In genomic region chr6:72383952-72384351, GRCm38 (mm10) we compare ENCODE assay signal across 25 mouse cellular contexts. TPM values are rescaled to one million over a fixed set of nuclear protein-coding genes. Genes with fewer than 3 reads are reported as not detected.
A peak's percentile ranks its signal among the peaks of the same experiment; 100 is the strongest.
DNase-seq lines count a peak whose midpoint lies in the region; ATAC-seq and TF ChIP-seq lines count a peak whose summit lies in the region.
"Had no signal": no experiment of that assay in that cellular context is flagged by ENCODE, and none has a peak within 500 bp of the region (broad histone marks: within the 10 kb centered on the region; RNA-seq: fewer than 3 reads in every experiment).

No protein-coding gene starts in this region.

- no peak overlapping the region for H3K4me3 ChIP-seq in stomach, embryonic 14.5 days (ENCODE audit: low read depth, low read length)
- H3K4me3 ChIP-seq in stomach, postnatal 0 days (ENCODE audit: low read depth, low read length), result no peak overlapping the region
- peak overlapping the region; percentile 20 for H3K4me3 ChIP-seq in erythroblast, embryonic 14.5 days (replicated peaks)
- H3K4me3 ChIP-seq in liver, embryonic 15.5 days (replicated peaks), result peak overlapping the region; percentile 9; the same call in 1 of the 2 replicates
- no peak overlapping the region for H3K4me3 ChIP-seq in forebrain, embryonic 16.5 days (replicated peaks; ENCODE audit: low read length)
- H3K4me3 ChIP-seq: embryonic facial prominence, embryonic 10.5 days; heart, adult 2 months; hindbrain, embryonic 10.5 days; left cerebral cortex, adult 2 months; limb, embryonic 10.5 days; midbrain, embryonic 13.5 days; neural tube, embryonic 12.5 days had no signal

- no peak for TF ChIP-seq CTCF in stomach, postnatal 0 days (IDR thresholded peaks at IDR 0.05; ENCODE audit: low read depth)

- H3K27ac ChIP-seq in stomach, embryonic 14.5 days (ENCODE audit: low read length), result no peak overlapping the region
- H3K27ac ChIP-seq in stomach, postnatal 0 days (replicated peaks), result no peak overlapping the region
- H3K27ac ChIP-seq in liver, embryonic 15.5 days (replicated peaks), result peak overlapping the region; percentile 91
- H3K27ac ChIP-seq in forebrain, embryonic 16.5 days (ENCODE audit: low read length), result no peak overlapping the region
- H3K27ac ChIP-seq: embryonic facial prominence, embryonic 10.5 days; heart, adult 2 months; hindbrain, embryonic 10.5 days; left cerebral cortex, adult 2 months; midbrain, embryonic 13.5 days; neural tube, embryonic 12.5 days had no signal

- no peaks in the 10 kb centered on the region for H3K9me3 ChIP-seq in stomach, embryonic 14.5 days (ENCODE audit: control insufficient read depth, low read depth, low read length)
- H3K9me3 ChIP-seq in stomach, postnatal 0 days (ENCODE audit: control insufficient read depth, low read length), result no peaks in the 10 kb centered on the region
- no peaks in the 10 kb centered on the region for H3K9me3 ChIP-seq in erythroblast, embryonic 14.5 days (ENCODE audit: control insufficient read depth, low read length)
- no peaks in the 10 kb centered on the region for H3K9me3 ChIP-seq in liver, embryonic 15.5 days (replicated peaks)
- H3K9me3 ChIP-seq in forebrain, embryonic 16.5 days (ENCODE audit: control insufficient read depth, low read length), result no peaks in the 10 kb centered on the region
- H3K9me3 ChIP-seq: embryonic facial prominence, embryonic 10.5 days; hindbrain, embryonic 10.5 days; limb, embryonic 10.5 days; midbrain, embryonic 13.5 days; neural tube, embryonic 12.5 days had no signal

- H3K36me3 ChIP-seq in stomach, embryonic 14.5 days (ENCODE audit: control insufficient read depth, insufficient read depth, low read length), result peaks cover 12% of the 10 kb centered on the region; the same call in 1 of the 2 replicates
- H3K36me3 ChIP-seq in stomach, postnatal 0 days (ENCODE audit: control insufficient read depth, insufficient read depth, low read length), result peaks cover 6% of the 10 kb centered on the region; the same call in 1 of the 2 replicates
- peaks cover 67% of the 10 kb centered on the region for H3K36me3 ChIP-seq in erythroblast, embryonic 14.5 days (ENCODE audit: control insufficient read depth)
- peaks cover 43% of the 10 kb centered on the region for H3K36me3 ChIP-seq in liver, embryonic 15.5 days (replicated peaks)
- H3K36me3 ChIP-seq in forebrain, embryonic 16.5 days (ENCODE audit: control insufficient read depth, insufficient read depth), result no peaks in the 10 kb centered on the region
- H3K36me3 ChIP-seq: hindbrain, embryonic 10.5 days; midbrain, embryonic 13.5 days; neural tube, embryonic 12.5 days had no signal

- WGBS in stomach, embryonic 14.5 days, result 91% methylated on average over 7 of the region's 7 CpGs
- WGBS in stomach, postnatal 0 days, result 89% methylated on average over 7 of the region's 7 CpGs
- 22% methylated on average over 7 of the region's 7 CpGs for WGBS in liver, embryonic 15.5 days (ENCODE audit: insufficient replicate concordance)
- WGBS in forebrain, embryonic 16.5 days, result 94% methylated on average over 7 of the region's 7 CpGs

- no peak overlapping the region for H3K4me2 ChIP-seq in stomach, embryonic 14.5 days (replicated peaks; ENCODE audit: low read depth, low read length)
- no peak overlapping the region for H3K4me2 ChIP-seq in stomach, postnatal 0 days (replicated peaks; ENCODE audit: low read depth)
- H3K4me2 ChIP-seq in liver, embryonic 15.5 days, result peak overlapping the region; percentile 51
- no peak overlapping the region for H3K4me2 ChIP-seq in forebrain, embryonic 16.5 days (ENCODE audit: low read length)
- H3K4me2 ChIP-seq: midbrain, embryonic 13.5 days; neural tube, embryonic 12.5 days had no signal

- no peak for DNase-seq in stomach, postnatal 0 days (ENCODE audit: low spot score)
- DNase-seq in cerebellum, adult 9-11 months, result no peak
- DNase-seq in heart, postnatal 36 days, result no peak
- DNase-seq: cerebellum, adult 18-20 months; gastrocnemius, postnatal 25 days; heart, adult 2 months; kidney, adult 8-10 months; kidney, postnatal 25 days; lung, adult 18-20 months; lung, postnatal 4 days; right cerebral cortex, adult 18-20 months; thymus, postnatal 36 days had no signal

- H3K9ac ChIP-seq in stomach, embryonic 14.5 days (replicated peaks; ENCODE audit: low read depth, low read length), result no peak overlapping the region
- H3K9ac ChIP-seq in stomach, postnatal 0 days (ENCODE audit: low read length), result no peak overlapping the region
- H3K9ac ChIP-seq in liver, embryonic 15.5 days, result peak overlapping the region; percentile 35; the same call in 1 of the 2 replicates
- H3K9ac ChIP-seq in forebrain, embryonic 16.5 days (replicated peaks; ENCODE audit: low read depth, low read length), result no peak overlapping the region
- H3K9ac ChIP-seq: midbrain, embryonic 13.5 days; neural tube, embryonic 12.5 days had no signal

- peaks cover 8% of the 10 kb centered on the region; the same call in 1 of the 2 replicates for H3K4me1 ChIP-seq in stomach, embryonic 14.5 days (ENCODE audit: control insufficient read depth, insufficient read depth, low read length)
- H3K4me1 ChIP-seq in stomach, postnatal 0 days (replicated peaks; ENCODE audit: control insufficient read depth, insufficient read depth), result peaks cover 5% of the 10 kb centered on the region; the same call in 1 of the 2 replicates
- H3K4me1 ChIP-seq in erythroblast, embryonic 14.5 days (ENCODE audit: control insufficient read depth), result peaks cover 95% of the 10 kb centered on the region
- H3K4me1 ChIP-seq in liver, embryonic 15.5 days (replicated peaks), result peaks cover 90% of the 10 kb centered on the region
- no peaks in the 10 kb centered on the region; the same call in 1 of the 2 replicates for H3K4me1 ChIP-seq in forebrain, embryonic 16.5 days (replicated peaks; ENCODE audit: control insufficient read depth, insufficient read depth, low read length)

- no peaks in the 10 kb centered on the region for H3K27me3 ChIP-seq in stomach, embryonic 14.5 days (ENCODE audit: control insufficient read depth, insufficient read depth, low read length)
- no peaks in the 10 kb centered on the region for H3K27me3 ChIP-seq in stomach, postnatal 0 days (ENCODE audit: control insufficient read depth, insufficient read depth, low read length)
- no peaks in the 10 kb centered on the region for H3K27me3 ChIP-seq in erythroblast, embryonic 14.5 days (ENCODE audit: control insufficient read depth)
- H3K27me3 ChIP-seq in liver, embryonic 15.5 days, result no peaks in the 10 kb centered on the region
- H3K27me3 ChIP-seq in forebrain, embryonic 16.5 days (replicated peaks; ENCODE audit: control insufficient read depth, insufficient read depth, low read length), result peaks cover 19% of the 10 kb centered on the region

- TF ChIP-seq EP300 in stomach, postnatal 0 days (optimal IDR thresholded peaks at IDR 0.05), result no peak

- intact Hi-C loops in heart, postnatal 36 days (cut with DNase I), result no loop called here

- ATAC-seq in stomach, embryonic 14.5 days (ENCODE audit: insufficient number of reproducible peaks, insufficient read depth, low FRiP score, low read depth), result peak; percentile 33; the same call in 1 of the 2 replicates
- ATAC-seq in stomach, postnatal 0 days (ENCODE audit: low FRiP score, low TSS enrichment), result no peak
- ATAC-seq in liver, embryonic 15.5 days (ENCODE audit: insufficient read depth), result peak; percentile 81
- ATAC-seq in forebrain, embryonic 16.5 days, result no peak
- ATAC-seq in cerebellum, adult (ENCODE audit: insufficient number of reproducible peaks, low FRiP score, low TSS enrichment), result no peak
- ATAC-seq: forebrain, embryonic 14.5 days; inflammation-experienced regulatory T-cells, adult 6 months; midbrain, embryonic 13.5 days had no signal

RNA-seq across cellular contexts. Expression of gene Vamp5, which starts 3.7 kb away (rescaled TPM):
- 22.6 and 26.3 TPM in 2 replicates for polyA plus RNA-seq in stomach, embryonic 14.5 days (2014; fragmentation: Nextera tagmentation; extraction: Ambion mirVana)
- 20.2 and 22.2 TPM in 2 replicates for polyA plus RNA-seq in stomach, postnatal 0 days (2015; fragmentation: Nextera tagmentation; extraction: Ambion mirVana)
- 6.0 and 6.1 TPM in 2 replicates for polyA plus RNA-seq in erythroblast, embryonic 14.5 days (2012)
- 66.2 and 67.1 TPM in 2 replicates for polyA plus RNA-seq in liver, embryonic 15.5 days (2015; fragmentation: Nextera tagmentation; extraction: Ambion mirVana)
- polyA plus RNA-seq in forebrain, embryonic 16.5 days (2015; fragmentation: Nextera tagmentation; extraction: Ambion mirVana), result 10.5 and 12.6 TPM in 2 replicates
- total RNA-seq in heart, postnatal 36 days (2021), result 10 to 100 TPM; 67.4 to 72.6 TPM

RNA-seq across cellular contexts. Expression of gene Vamp8, which starts 6.6 kb away (rescaled TPM):
- 194 and 206 TPM in 2 replicates for polyA plus RNA-seq in stomach, embryonic 14.5 days (2014; fragmentation: Nextera tagmentation; extraction: Ambion mirVana)
- polyA plus RNA-seq in stomach, postnatal 0 days (2015; fragmentation: Nextera tagmentation; extraction: Ambion mirVana), result 368 and 396 TPM in 2 replicates
- polyA plus RNA-seq in erythroblast, embryonic 14.5 days (2012), result 22.8 and 33.5 TPM in 2 replicates
- 239 and 242 TPM in 2 replicates for polyA plus RNA-seq in liver, embryonic 15.5 days (2015; fragmentation: Nextera tagmentation; extraction: Ambion mirVana)
- 14.4 and 14.6 TPM in 2 replicates for polyA plus RNA-seq in forebrain, embryonic 16.5 days (2015; fragmentation: Nextera tagmentation; extraction: Ambion mirVana)
- total RNA-seq in heart, postnatal 36 days (2021), result 10 to 100 TPM; 75.7 to 81.5 TPM

RNA-seq across cellular contexts. Expression of gene Rnf181, which starts 17.2 kb away (rescaled TPM):
- polyA plus RNA-seq in stomach, embryonic 14.5 days (2014; fragmentation: Nextera tagmentation; extraction: Ambion mirVana), result 106 and 109 TPM in 2 replicates
- polyA plus RNA-seq in stomach, postnatal 0 days (2015; fragmentation: Nextera tagmentation; extraction: Ambion mirVana), result 136 and 137 TPM in 2 replicates
- 14.4 and 15.6 TPM in 2 replicates for polyA plus RNA-seq in erythroblast, embryonic 14.5 days (2012)
- 82.5 and 88.5 TPM in 2 replicates for polyA plus RNA-seq in liver, embryonic 15.5 days (2015; fragmentation: Nextera tagmentation; extraction: Ambion mirVana)
- 127 and 139 TPM in 2 replicates for polyA plus RNA-seq in forebrain, embryonic 16.5 days (2015; fragmentation: Nextera tagmentation; extraction: Ambion mirVana)
- 10 to 100 TPM; 42.8 to 47.6 TPM for total RNA-seq in heart, postnatal 36 days (2021)

RNA-seq across cellular contexts. Expression of gene Tmem150a, which starts 28.7 kb away (rescaled TPM):
- 13.8 and 15.3 TPM in 2 replicates for polyA plus RNA-seq in stomach, embryonic 14.5 days (2014; fragmentation: Nextera tagmentation; extraction: Ambion mirVana)
- polyA plus RNA-seq in stomach, postnatal 0 days (2015; fragmentation: Nextera tagmentation; extraction: Ambion mirVana), result 7.7 and 8.4 TPM in 2 replicates
- 0.32 and 0.44 TPM in 2 replicates for polyA plus RNA-seq in erythroblast, embryonic 14.5 days (2012)
- 52.0 and 62.6 TPM in 2 replicates for polyA plus RNA-seq in liver, embryonic 15.5 days (2015; fragmentation: Nextera tagmentation; extraction: Ambion mirVana)
- 17.9 and 21.0 TPM in 2 replicates for polyA plus RNA-seq in forebrain, embryonic 16.5 days (2015; fragmentation: Nextera tagmentation; extraction: Ambion mirVana)
- 10 to 100 TPM; 19.3 to 22.6 TPM for total RNA-seq in heart, postnatal 36 days (2021)

RNA-seq across cellular contexts. Expression of gene Ggcx, which starts 30.2 kb away (rescaled TPM):
- polyA plus RNA-seq in stomach, embryonic 14.5 days (2014; fragmentation: Nextera tagmentation; extraction: Ambion mirVana), result 23.2 TPM in 2 replicates
- polyA plus RNA-seq in stomach, postnatal 0 days (2015; fragmentation: Nextera tagmentation; extraction: Ambion mirVana), result 10.7 and 10.8 TPM in 2 replicates
- 0.08 and 0.09 TPM in 2 replicates for polyA plus RNA-seq in erythroblast, embryonic 14.5 days (2012)
- polyA plus RNA-seq in liver, embryonic 15.5 days (2015; fragmentation: Nextera tagmentation; extraction: Ambion mirVana), result 27.5 and 29.8 TPM in 2 replicates
- 16.4 and 17.2 TPM in 2 replicates for polyA plus RNA-seq in forebrain, embryonic 16.5 days (2015; fragmentation: Nextera tagmentation; extraction: Ambion mirVana)
- 10 to 100 TPM; 31.1 to 31.7 TPM for total RNA-seq in heart, postnatal 36 days (2021)

Comparison
In these comparisons a context has a peak if more than half of its experiments do, and no peak if none do; other contexts are left out.
1. ATAC-seq: peak in stomach, embryonic 14.5 days (single experiment) and liver, embryonic 15.5 days (single experiment); none in stomach, postnatal 0 days (single experiment), forebrain, embryonic 16.5 days (single experiment) and cerebellum, adult (single experiment).
2. H3K4me3 ChIP-seq: peak in erythroblast, embryonic 14.5 days (single experiment) and liver, embryonic 15.5 days (single experiment); none in stomach, embryonic 14.5 days (single experiment), stomach, postnatal 0 days (single experiment) and forebrain, embryonic 16.5 days (single experiment).